Mouse (Mus musculus) heart, embryonic 12.5 days (tissue): ENCODE measurements around the gene Awat2. TPM values are rescaled to one million over a fixed set of nuclear protein-coding genes. Genes with fewer than 3 reads are reported as not detected.
"Not testable (repeated sequence)": the region's sequence is repeated elsewhere in the genome, so short reads cannot be mapped to it uniquely, and the experiment has no call there.

Experiments used
- ATAC-seq: fragments of 200-750 bp; cut with Nextera tagmentation; 2 replicates; pipeline ENCODE4 v1.8.0; 2017; ENCODE audit warnings: moderate TSS enrichment, moderate library complexity; ENCODE audit not compliant: insufficient number of reproducible peaks, low FRiP score
- H3K27ac ChIP-seq: fragments of 300-500 bp; sonication (generic); 2 replicates; pipeline ENCODE4 v1.5.1; 2016; ENCODE audit warnings: mild to moderate bottlenecking, moderate library complexity; ENCODE audit not compliant: poor library complexity, severe bottlenecking
- H3K27me3 ChIP-seq: fragments of 300-500 bp; sonication (generic); replicated peaks from 2 replicates; pipeline ENCODE4 v1.6.1; 2016; ENCODE audit warnings: mild to moderate bottlenecking, moderate library complexity
- H3K36me3 ChIP-seq: fragments of 300-500 bp; sonication (generic); 2 replicates; pipeline ENCODE4 v1.6.1; 2016; ENCODE audit warnings: mild to moderate bottlenecking, moderate library complexity
- H3K4me1 ChIP-seq: fragments of 300-500 bp; sonication (generic); replicated peaks from 2 replicates; pipeline ENCODE4 v1.6.1; 2016; ENCODE audit warnings: mild to moderate bottlenecking
- H3K4me2 ChIP-seq: fragments of 300-500 bp; sonication (generic); 2 replicates; pipeline ENCODE4 v1.6.1; 2016; ENCODE audit warnings: mild to moderate bottlenecking, moderate library complexity
- H3K4me3 ChIP-seq: fragments of 300-500 bp; sonication (generic); 2 replicates; pipeline ENCODE4 v1.5.1; 2016; ENCODE audit warnings: mild to moderate bottlenecking
- H3K9ac ChIP-seq: fragments of 300-500 bp; sonication (generic); 2 replicates; pipeline ENCODE4 v1.6.1; 2016; ENCODE audit warnings: mild to moderate bottlenecking, moderate library complexity
- H3K9me3 ChIP-seq: fragments of 300-500 bp; sonication (generic); replicated peaks from 2 replicates; pipeline ENCODE4 v1.6.1; 2016; ENCODE audit warnings: mild to moderate bottlenecking, moderate library complexity
- WGBS: fragments of 180-500 bp; shearing (Covaris S2); methylation state at CpG from one replicate; pipeline ENCODE4 v1.1.7; 2016; 5-methylcytosine and 5-hydroxymethylcytosine counted together
- polyA plus RNA-seq: library from polyadenylated mRNA; unstranded; fragments of >200 nt; fragmentation: Nextera tagmentation; extraction: Ambion mirVana; gene quantifications from 2 replicates; pipeline ENCODE4 v1.2.1, GENCODE M21; 2016

Awat2 gene
- 0.12 TPM in 1 of 2 replicates, not detected in the other for polyA plus RNA-seq

DNA sequence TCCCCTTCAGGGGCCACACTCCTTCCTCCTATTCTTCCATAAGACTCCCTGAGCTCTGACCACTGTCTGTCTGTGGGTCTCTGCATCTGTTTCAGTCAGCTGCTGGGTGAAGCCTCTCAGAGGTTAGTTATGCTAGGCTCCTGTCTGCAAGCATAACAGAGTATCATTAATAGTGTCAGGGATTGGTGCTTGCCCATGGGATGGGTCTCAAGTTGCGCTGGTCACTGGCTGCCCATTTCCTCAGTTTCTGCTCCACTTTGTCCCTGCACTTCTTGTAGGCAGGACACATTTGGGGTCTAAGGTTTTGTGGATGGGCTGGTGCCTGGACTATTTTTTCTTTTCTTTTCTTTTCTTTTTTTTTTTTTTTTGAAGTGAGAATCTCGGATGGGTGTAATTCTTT lies at the start of gene Awat2:
Gene Awat2, minus strand, starts transcription at position 101 of the 400 bp plus-strand sequence.
- H3K9ac ChIP-seq, ATAC-seq, H3K4me3 ChIP-seq, H3K9me3 ChIP-seq, H3K4me1 ChIP-seq, H3K27ac ChIP-seq, H3K36me3 ChIP-seq, H3K4me2 ChIP-seq, H3K27me3 ChIP-seq: not testable (repeated sequence)
- WGBS: 78% methylated on average over 2 of the region's 2 CpGs

DNA sequence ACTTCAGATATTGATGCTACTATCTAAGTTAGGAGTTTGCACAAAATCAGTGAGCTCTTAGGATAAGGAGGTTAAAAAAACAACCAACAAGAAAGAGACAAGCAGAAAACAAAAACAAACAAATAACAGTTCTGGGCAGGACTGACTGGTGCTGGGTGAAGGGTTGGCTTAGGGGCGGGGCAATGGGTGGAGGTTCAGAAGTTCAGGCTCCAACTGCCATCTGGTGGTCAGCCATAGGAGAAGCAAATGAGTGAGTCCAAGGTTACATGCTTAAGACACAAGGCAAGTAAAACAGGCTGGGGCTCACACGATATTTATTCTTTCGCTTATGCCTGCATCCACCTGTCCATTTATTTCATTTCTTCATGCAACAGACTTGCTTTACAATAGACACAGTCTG lies 37.8 kb upstream of the Awat2 start:
- H3K4me3 ChIP-seq: no peak overlapping the region
- no peaks in the 10 kb centered on the region for H3K9me3 ChIP-seq
- WGBS: 36% methylated on average over 3 of the region's 3 CpGs
- 0 out of 2 replicates have a peak, but pooled peaks cover 9% of the 10 kb centered on the region for H3K27me3 ChIP-seq
- no peak overlapping the region for H3K27ac ChIP-seq
- no peaks in the 10 kb centered on the region for H3K36me3 ChIP-seq
- no peak for ATAC-seq
- H3K4me1 ChIP-seq: no peaks in the 10 kb centered on the region
- no peak overlapping the region for H3K4me2 ChIP-seq
- H3K9ac ChIP-seq: no peak overlapping the region

DNA sequence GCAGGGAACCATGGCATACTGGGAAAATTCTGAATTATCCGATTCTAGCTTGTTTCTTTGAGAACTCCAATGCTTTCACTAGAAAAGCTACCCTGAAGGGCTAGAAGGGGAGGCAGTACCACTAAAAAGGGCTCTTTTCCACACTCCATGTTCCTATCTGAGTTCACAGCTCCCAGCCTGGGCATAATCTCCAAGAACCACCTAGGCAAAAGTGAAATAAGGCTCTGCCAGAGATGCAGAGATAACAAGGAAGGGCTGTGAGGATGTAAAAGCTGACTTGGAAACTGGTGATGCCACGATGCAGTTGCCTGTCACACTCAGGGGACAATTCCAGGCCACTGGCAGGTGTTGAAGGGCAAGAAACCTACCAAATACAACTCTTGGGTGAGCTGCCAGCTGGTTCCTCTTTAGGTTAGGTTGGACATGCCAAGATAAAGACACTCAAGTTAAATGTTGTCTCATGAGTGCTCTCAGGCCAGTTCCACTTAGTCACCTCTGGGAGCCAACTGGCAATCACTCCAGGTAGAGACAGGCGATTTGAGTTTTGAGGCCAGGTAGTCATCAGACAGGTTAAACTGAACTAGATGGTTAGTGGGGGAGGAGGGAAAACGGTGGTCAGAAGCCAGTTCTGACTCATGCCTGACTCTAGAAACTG lies 33.2 kb upstream of the Awat2 start:
- 61% methylated on average over 4 of the region's 4 CpGs for WGBS
- no peaks in the 10 kb centered on the region for H3K36me3 ChIP-seq
- H3K4me1 ChIP-seq: no peaks in the 10 kb centered on the region
- H3K27ac ChIP-seq: no peak overlapping the region
- H3K9ac ChIP-seq: no peak overlapping the region
- no peak overlapping the region for H3K4me3 ChIP-seq
- H3K4me2 ChIP-seq: no peak overlapping the region
- ATAC-seq: no peak
- H3K27me3 ChIP-seq: 0 out of 2 replicates have a peak, but pooled peaks cover 5% of the 10 kb centered on the region
- H3K9me3 ChIP-seq: no peaks in the 10 kb centered on the region

DNA sequence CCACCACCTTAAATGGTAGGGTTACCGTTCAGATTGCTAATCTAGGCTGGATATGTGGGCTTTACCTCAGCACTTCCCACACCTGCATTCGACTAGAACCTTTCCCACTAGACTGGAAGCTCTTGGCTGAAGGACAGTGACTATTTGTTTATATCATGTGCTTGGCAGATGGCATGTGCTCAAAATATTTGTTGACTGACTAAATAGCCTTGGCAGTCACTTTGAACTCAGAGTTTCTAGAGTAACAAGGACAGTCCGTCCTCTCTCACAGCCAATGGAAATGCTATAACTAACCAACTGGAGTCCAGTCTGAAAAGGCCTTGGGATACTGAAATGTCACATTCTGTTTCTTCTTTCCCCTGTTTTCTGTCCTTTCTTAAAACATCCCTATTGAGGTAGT lies 29.0 kb upstream of the Awat2 start:
- Histone ChIP-seq H3K4me2 (no peak overlapping the region), H3K36me3 (no peaks in the 10 kb centered on the region), H3K9me3 (no peaks in the 10 kb centered on the region), H3K27me3 (0 out of 2 replicates have a peak, but pooled peaks cover 9% of the 10 kb centered on the region), H3K27ac (no peak overlapping the region), H3K9ac (no peak overlapping the region), H3K4me1 (no peaks in the 10 kb centered on the region), H3K4me3 (no peak overlapping the region)
- 77% methylated on average over 3 of the region's 3 CpGs for WGBS
- ATAC-seq: no peak

DNA sequence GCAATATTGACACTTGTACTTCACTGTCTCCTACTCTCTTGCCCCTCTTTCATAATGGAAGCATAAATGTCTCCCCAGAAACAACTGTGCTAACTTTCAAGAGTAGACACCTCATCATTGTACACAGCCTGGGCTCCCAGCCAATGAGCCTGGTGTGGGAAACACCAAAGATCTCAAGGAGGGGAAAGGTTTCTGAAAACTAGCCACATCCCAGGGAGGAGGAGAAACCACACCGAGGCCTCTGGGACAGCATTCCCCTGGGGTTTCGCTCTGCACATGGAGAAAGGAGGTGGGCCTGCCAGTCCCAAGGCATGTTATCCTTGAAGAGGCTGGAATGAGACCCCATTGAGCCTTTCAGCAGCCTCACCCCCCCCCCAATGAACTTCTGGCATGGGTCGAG lies 27.6 kb upstream of the Awat2 start:
- H3K9ac ChIP-seq: no peak overlapping the region
- 69% methylated on average over 3 of the region's 3 CpGs for WGBS
- no peaks in the 10 kb centered on the region for H3K4me1 ChIP-seq
- H3K9me3 ChIP-seq: no peaks in the 10 kb centered on the region
- no peaks in the 10 kb centered on the region for H3K36me3 ChIP-seq
- H3K27me3 ChIP-seq: 0 out of 2 replicates have a peak, but pooled peaks cover 6% of the 10 kb centered on the region
- H3K4me3 ChIP-seq: no peak overlapping the region
- no peak overlapping the region for H3K27ac ChIP-seq
- H3K4me2 ChIP-seq: no peak overlapping the region
- no peak for ATAC-seq

DNA sequence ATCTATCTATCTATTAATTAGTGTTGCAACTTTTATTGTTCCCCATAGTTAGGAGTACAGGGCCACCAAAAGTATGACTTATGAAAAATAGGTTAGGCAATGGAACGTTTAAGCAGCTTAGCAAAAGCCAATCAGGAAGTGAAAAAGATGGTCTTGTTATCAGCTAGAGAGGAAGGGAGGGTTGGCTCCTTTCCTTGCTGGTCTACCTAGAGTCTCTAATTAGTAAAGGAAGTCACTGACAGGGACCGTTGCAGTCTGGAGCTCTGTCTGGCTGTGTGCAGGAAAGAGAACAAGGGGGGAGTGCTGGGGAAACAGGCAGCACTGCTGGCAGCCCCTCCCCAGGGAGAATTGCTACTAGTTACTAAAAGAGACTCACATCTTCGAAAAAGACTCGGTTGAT lies 25.5 kb upstream of the Awat2 start:
- Histone ChIP-seq H3K27me3 (0 out of 2 replicates have a peak, but pooled peaks cover 8% of the 10 kb centered on the region), H3K9me3 (no peaks in the 10 kb centered on the region), H3K36me3 (no peaks in the 10 kb centered on the region), H3K9ac (no peak overlapping the region), H3K27ac (no peak overlapping the region), H3K4me2 (no peak overlapping the region), H3K4me3 (no peak overlapping the region), H3K4me1 (no peaks in the 10 kb centered on the region)
- WGBS: 46% methylated on average over 4 of the region's 4 CpGs
- no peak for ATAC-seq

DNA sequence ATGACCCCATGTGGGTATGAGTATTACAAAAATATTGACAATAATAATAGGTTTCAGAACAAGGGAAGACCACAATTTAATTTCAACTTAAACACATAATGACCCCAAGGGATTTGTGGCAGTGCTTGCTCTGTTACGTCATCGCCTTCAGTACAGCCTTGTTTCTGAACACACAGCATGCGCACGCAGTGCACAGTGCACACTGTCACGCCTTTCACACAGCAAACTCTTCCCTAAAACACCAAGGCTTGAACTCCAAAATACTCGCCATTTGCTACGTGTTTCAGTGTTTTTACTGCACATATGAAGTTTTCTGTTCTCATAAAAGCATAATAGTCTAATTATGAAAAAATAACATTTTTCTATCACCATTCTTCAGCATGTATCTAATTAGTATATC lies 1.0 kb upstream of the Awat2 start:
- H3K4me3 ChIP-seq: no peak overlapping the region
- no peak overlapping the region for H3K4me2 ChIP-seq
- H3K36me3 ChIP-seq: no peaks in the 10 kb centered on the region
- no peak for ATAC-seq
- no peak overlapping the region for H3K27ac ChIP-seq
- H3K4me1 ChIP-seq: no peaks in the 10 kb centered on the region
- no peaks in the 10 kb centered on the region for H3K9me3 ChIP-seq
- 87% methylated on average over 7 of the region's 7 CpGs for WGBS
- H3K27me3 ChIP-seq: 0 out of 2 replicates have a peak, but pooled peaks cover 5% of the 10 kb centered on the region
- no peak overlapping the region for H3K9ac ChIP-seq

DNA sequence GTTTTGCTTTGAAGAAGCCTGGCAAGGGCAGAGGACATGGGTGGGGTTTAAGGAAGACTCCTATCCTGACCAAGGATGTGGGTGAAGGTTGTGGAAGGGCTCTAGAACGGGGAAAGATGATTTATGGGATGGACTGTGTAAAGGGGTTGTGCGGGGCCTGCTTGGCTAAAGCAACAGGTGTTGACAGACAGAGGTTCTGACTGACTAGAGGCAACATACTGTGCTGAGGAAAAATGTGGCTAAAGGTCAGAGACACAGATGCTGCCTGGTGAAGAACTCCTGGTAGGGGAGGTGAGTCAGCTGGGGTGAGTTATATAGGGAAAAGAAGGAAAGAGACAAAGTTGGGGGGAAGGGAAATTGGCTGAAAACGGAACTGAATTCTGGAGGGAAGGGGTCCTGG lies 10.2 kb downstream of the Awat2 start:
- H3K9ac ChIP-seq: no peak overlapping the region
- H3K4me2 ChIP-seq: no peak overlapping the region
- no peaks in the 10 kb centered on the region for H3K4me1 ChIP-seq
- ATAC-seq: no peak
- H3K36me3 ChIP-seq: no peaks in the 10 kb centered on the region
- no peak overlapping the region for H3K27ac ChIP-seq
- peaks cover 7% of the 10 kb centered on the region; the same call in 1 of the 2 replicates for H3K9me3 ChIP-seq
- 0 out of 2 replicates have a peak, but pooled peaks cover 7% of the 10 kb centered on the region for H3K27me3 ChIP-seq
- WGBS: 53% methylated on average over 3 of the region's 3 CpGs
- H3K4me3 ChIP-seq: no peak overlapping the region

DNA sequence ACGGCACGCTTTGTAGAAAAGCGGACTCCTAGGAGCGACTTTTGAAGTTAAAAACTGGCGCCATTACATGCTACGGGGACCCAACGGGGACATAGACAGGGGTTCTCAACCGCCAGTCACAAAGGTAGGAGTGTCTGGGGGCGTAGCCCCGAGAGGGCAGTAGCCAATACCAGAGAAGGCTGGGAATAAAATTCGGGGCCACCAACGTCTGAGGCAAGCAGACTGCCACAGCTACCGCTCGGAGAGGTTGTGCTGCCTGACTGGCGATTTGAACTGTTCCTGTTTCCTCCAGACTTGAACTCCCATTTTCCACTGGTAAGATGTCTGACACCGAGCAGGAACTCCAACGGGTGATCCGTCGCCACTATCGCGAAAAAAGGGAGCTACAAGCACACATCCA lies 13.8 kb downstream of the Awat2 start, which contains the start of gene Otud6a:
Gene Otud6a, plus strand, starts transcription at position 321 of the 400 bp plus-strand sequence.
- Histone ChIP-seq H3K9ac (no peak within 1 kb of the TSS), H3K4me2 (no peak within 1 kb of the TSS), H3K4me3 (no peak within 1 kb of the TSS), H3K27me3 (no peaks in the 10 kb centered on the region), H3K27ac (no peak within 1 kb of the TSS), H3K36me3 (no peaks in the 10 kb centered on the region), H3K9me3 (peaks cover 7% of the 10 kb centered on the region; the same call in 1 of the 2 replicates), H3K4me1 (no peaks in the 10 kb centered on the region)
- 83% methylated on average over 21 of the region's 21 CpGs for WGBS
- ATAC-seq: no peak

DNA sequence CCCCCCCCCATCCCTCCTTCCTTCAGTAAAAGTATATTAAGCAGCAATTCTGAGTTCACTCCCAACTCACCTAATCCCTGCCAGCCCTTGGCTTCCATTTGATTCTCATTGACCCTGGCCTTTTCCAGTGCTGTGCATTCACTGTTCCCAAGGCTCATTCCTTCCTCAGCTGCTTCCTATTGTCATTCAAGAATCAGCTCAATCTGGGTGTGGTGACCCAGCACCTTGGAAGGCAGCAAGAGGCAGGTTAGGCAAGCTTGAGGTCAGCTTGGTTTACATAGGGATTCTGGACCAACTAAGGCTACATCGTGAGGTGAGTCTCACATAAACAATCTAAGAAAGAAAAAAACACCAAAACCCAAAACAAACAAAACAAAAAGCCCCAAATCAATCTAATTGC lies 33.3 kb downstream of the Awat2 start:
- Histone ChIP-seq H3K27me3 (no peaks in the 10 kb centered on the region), H3K9ac (no peak overlapping the region), H3K27ac (no peak overlapping the region), H3K4me1 (no peaks in the 10 kb centered on the region), H3K36me3 (no peaks in the 10 kb centered on the region), H3K4me3 (no peak overlapping the region), H3K9me3 (no peaks in the 10 kb centered on the region), H3K4me2 (no peak overlapping the region)
- 79% methylated on average over 1 of the region's 1 CpGs for WGBS
- no peak for ATAC-seq

DNA sequence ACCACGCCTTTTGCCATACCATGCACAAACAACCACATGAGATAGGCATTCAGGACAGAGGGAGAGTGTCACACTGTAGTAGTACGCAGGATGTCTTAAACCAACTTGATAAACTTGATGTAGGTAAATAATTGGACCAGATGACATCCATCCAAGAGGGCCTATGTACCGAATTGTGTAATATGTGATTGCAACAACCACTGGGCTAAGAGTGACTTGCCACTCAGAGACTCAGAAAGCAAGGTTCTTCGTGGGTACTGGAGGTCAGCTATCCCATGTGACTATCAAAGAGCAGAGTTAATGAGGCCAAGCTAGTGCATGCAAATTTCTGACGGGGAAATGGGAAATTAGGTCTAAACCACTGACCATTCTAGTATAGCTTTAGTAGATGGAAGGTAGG lies 40.9 kb downstream of the Awat2 start:
- Histone ChIP-seq H3K36me3 (no peaks in the 10 kb centered on the region), H3K9me3 (no peaks in the 10 kb centered on the region), H3K9ac (no peak overlapping the region), H3K27ac (no peak overlapping the region), H3K27me3 (no peaks in the 10 kb centered on the region), H3K4me3 (no peak overlapping the region), H3K4me2 (no peak overlapping the region), H3K4me1 (no peaks in the 10 kb centered on the region)
- ATAC-seq: no peak
- WGBS: 78% methylated on average over 5 of the region's 5 CpGs

DNA sequence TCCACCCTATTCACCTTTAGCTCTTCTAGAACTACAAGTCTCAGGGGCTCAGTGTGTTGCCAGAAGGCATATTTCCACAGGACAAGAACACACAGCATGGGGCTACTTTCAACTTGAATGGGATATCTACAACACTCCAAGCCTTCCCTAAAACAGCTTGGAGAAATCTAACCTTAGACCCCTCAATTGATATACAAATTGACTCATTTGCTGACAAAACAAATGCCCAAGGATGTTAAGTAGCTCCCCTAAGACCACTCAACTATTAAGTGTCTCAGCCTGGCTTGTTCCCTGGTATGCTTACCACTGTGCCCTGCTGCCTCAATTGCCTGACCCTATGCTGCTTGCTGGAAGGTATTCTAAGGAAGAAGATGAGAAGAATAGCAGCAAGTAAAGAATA lies 41.6 kb downstream of the Awat2 start:
- Histone ChIP-seq H3K4me3 (no peak overlapping the region), H3K4me2 (no peak overlapping the region), H3K9me3 (no peaks in the 10 kb centered on the region), H3K4me1 (no peaks in the 10 kb centered on the region), H3K27me3 (no peaks in the 10 kb centered on the region), H3K27ac (no peak overlapping the region), H3K36me3 (no peaks in the 10 kb centered on the region), H3K9ac (no peak overlapping the region)
- ATAC-seq: no peak
